Mouse (Mus musculus) embryonic facial prominence, embryonic 11.5 days (tissue): ENCODE results near the gene Zfp51. TPM values are rescaled to one million over a fixed set of nuclear protein-coding genes. Genes with fewer than 3 reads are reported as not detected.

Experiments
- ATAC-seq: fragments of 200-750 bp; cut with Nextera tagmentation; replicated peaks from 2 replicates; pipeline ENCODE4 v1.8.0; 2017; ENCODE audit warnings: low read depth; ENCODE audit not compliant: insufficient number of reproducible peaks, low FRiP score, low TSS enrichment
- DNase-seq: peaks from one replicate; pipeline ENCODE4 v3.0.0-alpha.2; 2015; ENCODE audit warnings: low spot score
- H3K27ac ChIP-seq: fragments of 300-500 bp; sonication (generic); replicated peaks from 2 replicates; pipeline ENCODE4 v1.5.1; 2014; ENCODE audit warnings: mild to moderate bottlenecking, low read depth, low read length, control low read depth
- H3K27me3 ChIP-seq: fragments of 300-500 bp; sonication (generic); 2 replicates; pipeline ENCODE4 v1.6.1; 2014; ENCODE audit warnings: mild to moderate bottlenecking, low read length, moderate library complexity, mixed read lengths; ENCODE audit not compliant: control insufficient read depth, insufficient read depth
- H3K36me3 ChIP-seq: fragments of 300-500 bp; sonication (generic); replicated peaks from 2 replicates; pipeline ENCODE4 v1.6.1; 2014; ENCODE audit warnings: low read depth, mild to moderate bottlenecking, low read length, moderate library complexity, mixed read lengths; ENCODE audit not compliant: control insufficient read depth, insufficient read depth
- H3K4me1 ChIP-seq: fragments of 300-500 bp; sonication (generic); 2 replicates; pipeline ENCODE4 v1.6.1; 2014; ENCODE audit warnings: low read length, mixed read lengths; ENCODE audit not compliant: control insufficient read depth, insufficient read depth
- H3K4me2 ChIP-seq: fragments of 300-500 bp; sonication (generic); 2 replicates; pipeline ENCODE4 v1.6.1; 2014; ENCODE audit warnings: low read depth, mild to moderate bottlenecking, control low read depth, low read length, moderate library complexity
- H3K4me3 ChIP-seq: fragments of 300-500 bp; sonication (generic); 2 replicates; pipeline ENCODE4 v1.5.1; 2014; ENCODE audit warnings: low read depth, low read length, control low read depth
- H3K9ac ChIP-seq: fragments of 300-500 bp; sonication (generic); replicated peaks from 2 replicates; pipeline ENCODE4 v1.6.1; 2014; ENCODE audit warnings: mild to moderate bottlenecking, control low read depth, low read length
- H3K9me3 ChIP-seq: fragments of 300-500 bp; sonication (generic); replicated peaks from 2 replicates; pipeline ENCODE4 v1.6.1; 2016; ENCODE audit warnings: mild to moderate bottlenecking, low read length, inconsistent platforms, mixed read lengths; ENCODE audit not compliant: control insufficient read depth
- WGBS: fragments of 180-500 bp; shearing (Covaris S2); extraction: QIAGEN DNeasy Blood & Tissue Kit; methylation state at CpG from one replicate; pipeline ENCODE4 v1.1.7; 2014; 5-methylcytosine and 5-hydroxymethylcytosine counted together
- polyA plus RNA-seq: library from polyadenylated mRNA; unstranded; fragments of >200 nt; fragmentation: Nextera tagmentation; extraction: Ambion mirVana; gene quantifications from 2 replicates; pipeline ENCODE4 v1.2.1, GENCODE M21; 2014

Zfp51 gene
- polyA plus RNA-seq, 1 experiment from 2014 or later = 20.2 TPM

DNA sequence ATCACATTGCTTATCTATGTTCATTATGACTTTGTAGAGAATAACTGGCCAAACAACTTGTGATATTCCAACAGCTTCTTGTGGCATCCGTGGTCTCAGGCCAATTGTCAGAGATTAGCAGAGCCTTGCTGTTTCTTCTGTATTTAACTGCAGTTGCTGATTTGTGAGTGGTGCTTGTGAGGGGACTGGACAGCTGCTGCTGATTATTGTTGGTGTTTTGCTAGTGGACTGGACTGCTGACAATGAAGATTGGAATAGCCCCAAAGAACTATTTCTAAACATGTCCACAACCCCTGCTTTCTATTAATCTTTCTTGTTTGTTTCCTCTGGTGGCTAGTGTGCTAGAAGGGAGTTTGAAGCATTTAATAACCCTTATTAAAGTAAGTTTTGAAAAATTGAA is 51.2 kb downstream of the Zfp51 start:
- DNase-seq (no peak), ATAC-seq (no peak)
- no peak overlapping the region for H3K4me2 ChIP-seq
- H3K9me3 ChIP-seq = no peaks in the 10 kb centered on the region
- WGBS = 86% methylated on average over 1 of the region's 1 CpGs
- no peak overlapping the region for H3K27ac ChIP-seq
- no peak overlapping the region for H3K4me3 ChIP-seq
- H3K27me3 ChIP-seq = no peaks in the 10 kb centered on the region
- peaks cover 2% of the 10 kb centered on the region; the same call in 1 of the 2 replicates for H3K36me3 ChIP-seq
- no peaks in the 10 kb centered on the region for H3K4me1 ChIP-seq
- no peak overlapping the region for H3K9ac ChIP-seq

DNA sequence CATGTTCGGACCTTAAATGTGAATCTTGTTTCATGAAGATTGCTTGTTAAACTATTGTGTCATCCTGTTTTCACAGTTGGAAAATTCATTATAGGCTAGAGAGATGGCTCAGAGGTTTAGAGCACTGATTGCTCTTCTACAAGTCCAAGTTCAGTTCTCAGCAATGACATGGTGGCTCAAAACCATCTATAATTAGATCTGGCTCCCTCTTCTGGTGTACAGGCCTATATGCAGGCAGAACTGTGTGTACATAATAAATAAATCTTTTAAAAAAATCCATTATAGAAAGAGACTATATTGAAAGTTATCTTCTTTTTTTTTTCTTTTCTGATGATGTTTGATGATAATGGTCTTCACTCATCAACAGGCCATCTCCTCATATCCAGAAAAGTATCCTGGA is 54.4 kb downstream of the Zfp51 start:
- H3K9me3 ChIP-seq = no peaks in the 10 kb centered on the region
- H3K36me3 ChIP-seq = peaks cover 2% of the 10 kb centered on the region; the same call in 1 of the 2 replicates
- no peaks in the 10 kb centered on the region for H3K27me3 ChIP-seq
- WGBS = 92% methylated on average over 1 of the region's 1 CpGs
- no peaks in the 10 kb centered on the region for H3K4me1 ChIP-seq
- no peak for DNase-seq
- H3K4me2 ChIP-seq = no peak overlapping the region
- H3K4me3 ChIP-seq = no peak overlapping the region
- no peak for ATAC-seq
- no peak overlapping the region for H3K9ac ChIP-seq
- no peak overlapping the region for H3K27ac ChIP-seq

DNA sequence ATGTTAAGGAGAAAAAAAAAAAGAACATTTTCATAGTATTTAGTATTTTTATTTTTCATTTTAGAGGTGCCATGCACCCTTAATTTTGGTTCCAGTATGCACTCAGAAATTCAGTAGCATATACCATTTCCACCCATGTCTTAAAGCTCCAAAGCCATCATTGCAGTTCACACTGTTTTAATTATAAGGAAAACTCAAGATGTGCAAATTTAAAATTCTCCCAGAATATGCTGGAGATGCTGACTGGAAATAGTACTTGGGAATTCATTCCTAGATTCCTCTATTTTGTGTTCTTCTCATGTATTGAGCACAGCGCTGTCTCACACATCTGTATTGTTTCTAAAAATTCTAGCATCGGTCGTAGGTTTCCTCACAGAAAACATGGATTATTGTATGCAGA is 56.1 kb downstream of the Zfp51 start:
- H3K27me3 ChIP-seq = no peaks in the 10 kb centered on the region
- 96% methylated on average over 3 of the region's 3 CpGs for WGBS
- H3K9ac ChIP-seq = no peak overlapping the region
- DNase-seq (no peak), ATAC-seq (no peak)
- no peaks in the 10 kb centered on the region for H3K9me3 ChIP-seq
- peaks cover 2% of the 10 kb centered on the region; the same call in 1 of the 2 replicates for H3K36me3 ChIP-seq
- no peak overlapping the region for H3K27ac ChIP-seq
- no peak overlapping the region for H3K4me3 ChIP-seq
- no peak overlapping the region for H3K4me2 ChIP-seq
- no peaks in the 10 kb centered on the region for H3K4me1 ChIP-seq

DNA sequence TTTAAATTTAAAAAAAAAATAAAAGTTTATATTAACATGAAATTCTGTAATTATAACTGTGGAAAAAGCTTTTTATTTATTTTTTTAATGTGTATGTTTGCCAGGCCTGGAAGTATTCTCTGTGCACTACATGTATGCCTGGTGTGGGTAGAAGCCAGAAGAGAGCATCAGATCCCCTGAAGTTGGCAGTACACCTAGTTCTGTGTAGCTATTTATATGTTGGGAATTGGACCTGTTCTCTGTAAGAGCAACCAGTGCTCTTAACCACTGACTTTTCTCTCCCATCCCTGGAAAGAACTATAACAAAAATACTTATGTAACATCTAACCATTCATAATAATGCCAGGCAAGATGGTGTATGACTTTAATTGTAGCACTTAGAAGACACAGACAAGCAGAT is 59.6 kb downstream of the Zfp51 start:
- H3K27ac ChIP-seq = no peak overlapping the region
- H3K36me3 ChIP-seq = peaks cover 2% of the 10 kb centered on the region; the same call in 1 of the 2 replicates
- H3K9me3 ChIP-seq = no peaks in the 10 kb centered on the region
- H3K4me2 ChIP-seq = no peak overlapping the region
- H3K4me3 ChIP-seq = no peak overlapping the region
- no peaks in the 10 kb centered on the region for H3K4me1 ChIP-seq
- no peak overlapping the region for H3K9ac ChIP-seq
- DNase-seq (no peak), ATAC-seq (no peak)
- no peaks in the 10 kb centered on the region for H3K27me3 ChIP-seq

Other genes with a start within 250 kb of the Zfp51 start
- not detected in 2 replicates for gene Vmn1r234, start 224.3 kb upstream of the Zfp51 start, polyA plus RNA-seq
- gene Vmn1r235, start 194.0 kb upstream of the Zfp51 start, polyA plus RNA-seq = not detected in 2 replicates
- not detected in 2 replicates for gene Vmn1r236, start 167.4 kb upstream of the Zfp51 start, polyA plus RNA-seq
- gene Vmn1r237, start 138.5 kb upstream of the Zfp51 start, polyA plus RNA-seq = not detected in 2 replicates
- 3.9 and 5.2 TPM in 2 replicates for gene Zfp677, start 66.6 kb upstream of the Zfp51 start, polyA plus RNA-seq
- gene Zfp54, start 27.1 kb upstream of the Zfp51 start, polyA plus RNA-seq = 3.6 and 4.1 TPM in 2 replicates
- gene Zfp53, start 38.6 kb downstream of the Zfp51 start, polyA plus RNA-seq = 10.3 and 10.4 TPM in 2 replicates
- 1.8 and 3.2 TPM in 2 replicates for gene Zfp52, start 85.2 kb downstream of the Zfp51 start, polyA plus RNA-seq
- 17.4 and 22.1 TPM in 2 replicates for gene Zfp948, start 116.6 kb downstream of the Zfp51 start, polyA plus RNA-seq
- 5.6 and 7.5 TPM in 2 replicates for gene Zfp983, start 200.2 kb downstream of the Zfp51 start, polyA plus RNA-seq
- gene Gm10226, start 241.5 kb downstream of the Zfp51 start, polyA plus RNA-seq = 9.4 and 11.0 TPM in 2 replicates